23 mouse cellular contexts compared by ENCODE assay signal in the genomic region with DNA sequence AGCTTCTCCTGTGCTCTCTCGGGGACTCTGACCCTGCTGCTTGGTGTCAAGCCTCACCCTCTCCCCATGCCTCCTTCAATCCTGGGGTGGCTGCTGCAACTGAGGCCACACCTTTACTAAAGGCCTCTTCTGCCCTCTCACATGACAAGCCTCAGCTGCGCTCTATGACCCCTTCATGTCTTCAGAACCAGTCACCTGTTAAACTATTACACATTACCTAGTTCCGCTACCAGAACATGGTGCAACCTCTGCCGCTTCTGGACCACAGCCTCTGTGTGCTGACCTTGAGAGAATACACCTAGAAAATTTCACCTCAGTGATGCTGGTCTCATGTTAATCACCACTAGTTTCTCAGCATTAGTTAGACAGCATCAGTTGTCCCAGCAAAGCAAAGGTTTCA.
"Had no signal": no experiment of that assay in that cellular context is flagged by ENCODE, and none has a peak within 500 bp of the region (broad histone marks: within the 10 kb centered on the region; RNA-seq: fewer than 3 reads in every experiment).

No protein-coding gene starts in this region.

- H3K9ac ChIP-seq: forebrain, embryonic 15.5 days; forebrain, postnatal 0 days; heart, embryonic 13.5 days; heart, embryonic 15.5 days; hindbrain, embryonic 13.5 days; hindbrain, embryonic 15.5 days; limb, embryonic 13.5 days; limb, embryonic 15.5 days; liver, embryonic 12.5 days; liver, embryonic 14.5 days had no signal

- H3K4me2 ChIP-seq: forebrain, embryonic 15.5 days; heart, embryonic 11.5 days; heart, embryonic 13.5 days; heart, embryonic 15.5 days; hindbrain, embryonic 13.5 days; hindbrain, embryonic 15.5 days; limb, embryonic 13.5 days; limb, embryonic 15.5 days; liver, embryonic 12.5 days had no signal

- H3K27me3 ChIP-seq: forebrain, embryonic 15.5 days; heart, embryonic 13.5 days; heart, embryonic 15.5 days; hindbrain, embryonic 13.5 days; hindbrain, embryonic 15.5 days; limb, embryonic 13.5 days; limb, embryonic 15.5 days; liver, embryonic 12.5 days had no signal

- ATAC-seq: forebrain, embryonic 15.5 days; forebrain, postnatal 0 days; hindbrain, postnatal 0 days; intestine, embryonic 16.5 days; liver, embryonic 12.5 days had no signal

- H3K36me3 ChIP-seq: forebrain, embryonic 15.5 days; heart, embryonic 13.5 days; heart, embryonic 15.5 days; hindbrain, embryonic 15.5 days; limb, embryonic 13.5 days; limb, embryonic 15.5 days; liver, embryonic 12.5 days had no signal

- H3K27ac ChIP-seq: forebrain, embryonic 15.5 days; heart, adult 2 months; heart, embryonic 13.5 days; heart, embryonic 15.5 days; hindbrain, embryonic 13.5 days; hindbrain, embryonic 15.5 days; hindbrain, postnatal 0 days; limb, embryonic 13.5 days; limb, embryonic 15.5 days; liver, embryonic 12.5 days; liver, embryonic 14.5 days had no signal

- H3K4me3 ChIP-seq: forebrain, embryonic 15.5 days; heart, adult 2 months; heart, embryonic 13.5 days; heart, embryonic 15.5 days; hindbrain, embryonic 13.5 days; hindbrain, embryonic 15.5 days; limb, embryonic 13.5 days; limb, embryonic 15.5 days; liver, embryonic 12.5 days had no signal

- DNase-seq: forebrain, postnatal 0 days; gastrocnemius, postnatal 14 days; gastrocnemius, postnatal 36 days; heart, adult 11 months; heart, adult 2 months; heart, postnatal 14 days; heart, postnatal 36 days; layer of hippocampus, adult 9-11 months; layer of hippocampus, postnatal 36 days; left cerebral cortex, postnatal 4 days; lung, adult 18-20 months had no signal

- H3K4me1 ChIP-seq: forebrain, embryonic 15.5 days; heart, embryonic 13.5 days; heart, embryonic 15.5 days; hindbrain, embryonic 13.5 days; hindbrain, embryonic 15.5 days; limb, embryonic 13.5 days; limb, embryonic 15.5 days; liver, embryonic 12.5 days had no signal

- H3K9me3 ChIP-seq: heart, embryonic 13.5 days; heart, embryonic 15.5 days; hindbrain, embryonic 15.5 days; liver, embryonic 12.5 days had no signal
